Mouse (Mus musculus) myocyte (in vitro differentiated cells): ENCODE results near the gene Gcn1l1. TPM values are rescaled to one million over a fixed set of nuclear protein-coding genes. Genes with fewer than 3 reads are reported as not detected.
"Not testable (repeated sequence)": the region's sequence is repeated elsewhere in the genome, so short reads cannot be mapped to it uniquely, and the experiment has no call there.

Experiments used
- H3K27me3 ChIP-seq: one replicate; pipeline ENCODE4 v1.6.1; 2011; ENCODE audit not compliant: control insufficient read depth, insufficient read depth, insufficient read length
- H3K36me3 ChIP-seq: one replicate; pipeline ENCODE4 v1.6.1; 2011; ENCODE audit not compliant: control insufficient read depth, insufficient read depth
- H3K4me2 ChIP-seq: one replicate; pipeline ENCODE4 v1.6.1; 2011; ENCODE audit warnings: low read depth, control low read depth
- H3K4me3 ChIP-seq: one replicate; pipeline ENCODE4 v1.5.1; 2011; ENCODE audit warnings: mild to moderate bottlenecking, control low read depth, moderate library complexity
- H3K79me2 ChIP-seq: one replicate; pipeline ENCODE4 v1.6.1; 2011; ENCODE audit not compliant: control insufficient read depth, insufficient read depth
- H3ac ChIP-seq: one replicate; pipeline ENCODE4 v1.6.1; 2011; ENCODE audit not compliant: control insufficient read depth, insufficient read length
- CEBPB ChIP-seq: IDR thresholded peaks from 2 replicates; pipeline ENCODE4 v1.6.1; 2011; ENCODE audit warnings: mild to moderate bottlenecking, moderate library complexity; ENCODE audit not compliant: poor library complexity, insufficient read depth, severe bottlenecking
- E2F4 ChIP-seq: IDR thresholded peaks from one replicate; pipeline ENCODE4 v1.6.1; 2011; ENCODE audit warnings: mild to moderate bottlenecking, control low read depth, moderate library complexity; ENCODE audit not compliant: insufficient read depth
- MAX ChIP-seq: IDR thresholded peaks from one replicate; pipeline ENCODE4 v1.6.1; 2011; ENCODE audit warnings: low read depth, mild to moderate bottlenecking, control low read depth
- MYOD1 ChIP-seq, 3 experiments: IDR thresholded peaks; one replicate each; pipeline ENCODE4 v1.6.1; 2011; ENCODE audit warnings: control low read depth in 2 of 3, low read depth in 2 of 3, mild to moderate bottlenecking in 2 of 3, moderate library complexity in 1 of 3; ENCODE audit not compliant: insufficient read length in 2 of 3, control insufficient read depth in 1 of 3
- MYOG ChIP-seq, 3 experiments: IDR thresholded peaks; one replicate each; pipeline ENCODE4 v1.6.1; 2011; ENCODE audit warnings: control low read depth in 2 of 3, low read depth in 2 of 3, mild to moderate bottlenecking in 2 of 3; ENCODE audit not compliant: insufficient read length in 2 of 3, control insufficient read depth in 1 of 3, insufficient read depth in 1 of 3
- POLR2A ChIP-seq: IDR thresholded peaks from one replicate; pipeline ENCODE4 v1.6.1; 2011; ENCODE audit warnings: low read depth, mild to moderate bottlenecking, control low read depth, moderate library complexity; ENCODE audit not compliant: insufficient read length
- POLR2AphosphoS2 ChIP-seq: IDR thresholded peaks from one replicate; pipeline ENCODE4 v1.6.1; 2011; ENCODE audit warnings: low read depth, control low read depth; ENCODE audit not compliant: insufficient read length
- REST ChIP-seq: IDR thresholded peaks from one replicate; pipeline ENCODE4 v1.6.1; 2011; ENCODE audit warnings: mild to moderate bottlenecking, control low read depth, moderate library complexity; ENCODE audit not compliant: insufficient read depth, insufficient read length
- SRF ChIP-seq: IDR thresholded peaks from one replicate; pipeline ENCODE4 v1.6.1; 2011; ENCODE audit warnings: low read depth; ENCODE audit not compliant: control insufficient read depth, insufficient read length
- TCF12 ChIP-seq: IDR thresholded peaks from one replicate; pipeline ENCODE4 v1.6.1; 2011; ENCODE audit warnings: mild to moderate bottlenecking, control low read depth; ENCODE audit not compliant: poor library complexity, insufficient read depth, severe bottlenecking
- TCF3 ChIP-seq: IDR thresholded peaks from one replicate; pipeline ENCODE4 v1.6.1; 2011; ENCODE audit warnings: low read depth, control low read depth; ENCODE audit not compliant: insufficient read length
- USF1 ChIP-seq: IDR thresholded peaks from one replicate; pipeline ENCODE4 v1.6.1; 2011; ENCODE audit warnings: low read depth, mild to moderate bottlenecking, control low read depth, moderate library complexity
- polyA plus RNA-seq: library from polyadenylated mRNA; unstranded; fragments of >200 nt; fragmentation: generic; extraction: Trizol; gene quantifications from one replicate; pipeline ENCODE4 v1.2.1, GENCODE M21; 2012; ENCODE audit warnings: missing spikeins

Gcn1l1 gene
- polyA plus RNA-seq = 49.4 TPM

DNA sequence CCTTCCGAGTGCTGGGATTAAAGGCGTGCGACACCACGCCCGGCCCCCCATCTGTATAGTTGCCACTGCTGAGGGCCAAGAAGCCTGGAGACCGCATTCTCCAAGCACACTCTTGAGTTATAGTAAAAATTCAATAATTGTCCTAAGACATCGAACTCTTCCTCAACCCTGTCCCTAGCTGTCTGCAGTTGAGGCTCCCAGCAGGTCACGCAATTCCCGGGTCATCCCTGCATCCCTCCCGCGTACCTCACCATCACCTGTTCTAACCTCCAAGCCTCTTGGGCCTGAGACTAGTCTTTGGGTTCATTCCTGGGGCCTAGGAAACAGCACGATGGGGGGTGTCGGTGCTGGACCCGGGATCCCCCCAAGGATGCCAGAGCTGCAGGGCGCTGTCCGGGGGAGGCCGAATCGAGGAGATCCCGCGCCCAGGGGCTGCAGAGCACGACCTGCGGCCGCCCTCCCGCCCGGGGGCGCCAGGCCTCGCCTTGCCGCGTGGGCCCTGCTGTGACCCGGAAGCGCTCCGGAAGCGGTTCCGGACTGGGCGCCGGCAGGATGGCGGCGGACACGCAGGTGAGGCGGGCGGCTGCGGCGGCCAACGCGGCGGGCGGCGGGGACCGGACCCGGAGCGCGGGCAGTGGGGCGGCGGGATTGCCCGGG is at the start of gene Gcn1l1:
Gcn1l1 (plus strand) TSS at position 518 of the 657 bp plus-strand sequence.
- H3K36me3 ChIP-seq = peaks cover 37% of the 10 kb centered on the region
- TF ChIP-seq TCF12 (no peak), USF1 (no peak), E2F4 (no peak), CEBPB (no peak), MAX (no peak), MYOD1 (IDR thresholded peaks at IDR 0.05; ENCODE audit: control insufficient read depth in 1 of 3, insufficient read length in 2 of 3, low read depth in 2 of 3) (peak in 1 of 3 experiments; percentile 18), POLR2A (peak; percentile 76), POLR2AphosphoS2 (peak; percentile 86), TCF3 (no peak), MYOG (IDR thresholded peaks at IDR 0.05; ENCODE audit: control insufficient read depth in 1 of 3, insufficient read depth in 1 of 3, insufficient read length in 2 of 3, low read depth in 2 of 3) (peak in 1 of 3 experiments; percentile 16), REST (no peak), SRF (no peak)
- no peaks in the 10 kb centered on the region for H3K27me3 ChIP-seq
- peak within 1 kb of the TSS; percentile 51 for H3K4me3 ChIP-seq
- peak within 1 kb of the TSS; percentile 85 for H3ac ChIP-seq
- H3K4me2 ChIP-seq = peak within 1 kb of the TSS; percentile 96
- H3K79me2 ChIP-seq = peaks cover 77% of the 10 kb centered on the region

DNA sequence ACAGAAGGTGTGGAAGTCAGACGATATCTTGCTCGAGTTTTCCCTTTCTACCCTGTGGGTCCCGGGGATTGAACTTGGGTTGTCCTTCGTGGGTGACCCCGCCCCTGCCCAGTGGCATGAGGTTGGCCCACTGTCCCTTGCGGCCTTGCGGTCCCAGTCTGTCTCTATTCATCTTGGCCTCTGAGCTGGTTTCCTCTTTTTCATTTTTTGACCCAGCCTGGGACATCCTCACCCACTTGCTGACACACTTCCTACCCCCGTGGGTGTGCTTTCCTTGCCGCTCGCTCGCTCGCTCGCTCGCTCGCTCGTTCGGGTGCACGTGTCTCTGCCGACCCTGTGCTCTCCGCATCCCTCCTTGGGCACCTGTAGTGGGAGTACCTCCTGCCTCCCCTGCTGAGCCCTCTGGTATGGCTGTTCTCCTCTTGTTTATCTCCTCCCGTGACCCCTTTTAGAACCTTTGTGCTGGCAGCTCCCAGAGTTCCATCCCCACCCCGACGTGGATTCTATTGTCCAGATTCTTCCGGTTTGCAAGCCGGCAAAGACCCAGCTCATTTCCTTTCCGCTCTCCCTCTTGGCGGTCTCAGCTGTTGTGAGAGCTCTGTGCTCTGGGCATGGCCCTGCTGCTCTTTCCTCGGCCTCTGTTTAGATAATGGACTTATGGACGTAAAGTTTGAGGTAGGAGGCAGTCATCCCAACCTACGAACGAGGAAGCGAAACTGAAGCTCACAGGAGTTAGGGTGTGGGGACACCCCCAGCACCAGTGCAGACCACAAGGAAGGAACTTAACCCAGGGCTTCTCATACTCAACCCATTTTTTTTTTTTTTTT is 48.8 kb upstream of the Gcn1l1 start:
- Histone ChIP-seq H3K27me3 (no peaks in the 10 kb centered on the region), H3K36me3 (peaks cover 5% of the 10 kb centered on the region), H3ac (no peak overlapping the region), H3K4me3 (no peak overlapping the region), H3K79me2 (peaks cover 87% of the 10 kb centered on the region), H3K4me2 (no peak overlapping the region)
- TF ChIP-seq CEBPB = no peak
- no peak for TF ChIP-seq TCF12
- TF ChIP-seq TCF3 = no peak
- no peak for TF ChIP-seq MAX
- TF ChIP-seq USF1 = no peak
- TF ChIP-seq MYOG (IDR thresholded peaks at IDR 0.05; ENCODE audit: control insufficient read depth in 1 of 3, insufficient read depth in 1 of 3, insufficient read length in 2 of 3, low read depth in 2 of 3) = no peak
- no peak for TF ChIP-seq MYOD1 (IDR thresholded peaks at IDR 0.05; ENCODE audit: control insufficient read depth in 1 of 3, insufficient read length in 2 of 3, low read depth in 2 of 3)
- no peak for TF ChIP-seq POLR2A
- no peak for TF ChIP-seq REST
- TF ChIP-seq POLR2AphosphoS2 = no peak
- TF ChIP-seq SRF = no peak

DNA sequence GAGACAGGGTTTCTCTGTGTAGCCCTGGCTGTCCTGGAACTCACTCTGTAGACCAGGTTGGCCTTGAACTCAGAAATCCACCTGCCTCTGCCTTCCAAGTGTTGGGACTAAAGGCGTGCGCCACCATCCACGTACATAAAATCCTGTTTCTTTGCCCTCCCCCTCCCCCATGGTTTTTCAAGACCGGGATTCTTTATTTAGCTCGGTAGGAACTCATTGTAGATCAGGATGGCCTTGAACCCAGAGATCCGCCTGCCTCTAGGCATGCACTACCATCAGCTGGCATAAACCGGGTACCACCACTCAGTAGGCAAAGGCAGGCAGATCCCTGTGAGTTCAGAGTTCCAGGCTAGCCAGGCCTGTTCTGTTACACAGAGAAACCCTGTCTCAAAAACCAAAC is 48.1 kb upstream of the Gcn1l1 start:
- H3K4me3 ChIP-seq = no peak overlapping the region
- no peak overlapping the region for H3K4me2 ChIP-seq
- TF ChIP-seq POLR2AphosphoS2 (no peak), SRF (no peak), CEBPB (no peak), E2F4 (no peak)
- peaks cover 5% of the 10 kb centered on the region for H3K36me3 ChIP-seq
- peaks cover 82% of the 10 kb centered on the region for H3K79me2 ChIP-seq
- H3ac ChIP-seq = no peak overlapping the region
- no peaks in the 10 kb centered on the region for H3K27me3 ChIP-seq

DNA sequence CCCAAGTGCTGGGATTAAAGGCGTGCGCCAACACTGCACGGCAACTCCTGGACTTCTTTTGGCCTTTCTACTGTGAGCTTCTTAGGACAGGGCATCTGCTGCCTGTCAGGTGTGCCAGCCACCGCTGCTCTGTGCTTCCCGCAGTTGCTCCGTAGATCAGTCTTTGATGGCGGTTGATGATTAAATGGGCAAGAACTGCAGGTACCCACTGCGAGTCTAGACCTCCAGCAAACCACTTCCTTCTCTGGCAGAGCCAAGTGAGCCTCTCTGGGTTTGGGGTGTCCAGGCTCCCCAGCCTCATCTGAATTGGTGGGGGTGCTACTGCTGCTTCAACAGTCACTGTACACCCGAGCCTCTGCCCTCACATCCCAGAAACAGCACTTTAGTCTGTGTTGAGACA is 47.6 kb upstream of the Gcn1l1 start:
- Histone ChIP-seq H3ac (no peak overlapping the region), H3K79me2 (peaks cover 77% of the 10 kb centered on the region), H3K4me2 (no peak overlapping the region), H3K27me3 (no peaks in the 10 kb centered on the region), H3K36me3 (peaks cover 5% of the 10 kb centered on the region), H3K4me3 (no peak overlapping the region)
- no peak for TF ChIP-seq SRF
- TF ChIP-seq REST = no peak
- no peak for TF ChIP-seq MAX
- TF ChIP-seq MYOG (IDR thresholded peaks at IDR 0.05; ENCODE audit: control insufficient read depth in 1 of 3, insufficient read depth in 1 of 3, insufficient read length in 2 of 3, low read depth in 2 of 3) = no peak
- TF ChIP-seq MYOD1 (IDR thresholded peaks at IDR 0.05; ENCODE audit: control insufficient read depth in 1 of 3, insufficient read length in 2 of 3, low read depth in 2 of 3) = no peak
- no peak for TF ChIP-seq E2F4
- TF ChIP-seq TCF12 = no peak
- TF ChIP-seq TCF3 = no peak
- TF ChIP-seq POLR2AphosphoS2 = no peak
- TF ChIP-seq CEBPB = no peak
- TF ChIP-seq POLR2A = no peak
- TF ChIP-seq USF1 = no peak

DNA sequence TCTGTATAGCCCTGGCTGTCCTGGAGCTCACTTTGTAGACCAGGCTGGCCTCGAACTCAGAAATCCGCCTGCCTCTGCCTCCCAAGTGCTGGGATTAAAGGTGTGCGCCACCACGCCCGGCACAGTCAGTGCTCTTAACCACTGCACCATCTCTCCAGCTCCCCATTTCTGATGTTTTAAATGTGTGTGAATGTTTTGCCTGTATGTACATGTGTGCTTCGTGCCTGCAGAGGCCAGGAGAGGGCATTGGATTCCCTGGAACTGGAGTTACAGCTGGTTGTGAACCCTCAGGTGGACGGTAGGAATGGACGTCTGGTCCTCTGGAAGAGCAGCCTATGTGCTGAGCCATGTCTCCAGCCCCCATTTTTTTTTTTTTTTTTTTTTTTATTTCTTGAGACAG is 46.8 kb upstream of the Gcn1l1 start:
- not testable (repeated sequence) for H3K4me3 ChIP-seq
- H3K79me2 ChIP-seq = peaks cover 73% of the 10 kb centered on the region

More for the DNA sequence above, 46.8 kb upstream of the Gcn1l1 start:
- not testable (repeated sequence) for H3K27me3 ChIP-seq, H3ac ChIP-seq, H3K4me2 ChIP-seq, H3K36me3 ChIP-seq
